Mouse (Mus musculus): ENCODE measurements around the gene Mad1l1. TPM values are rescaled to one million over a fixed set of nuclear protein-coding genes. Genes with fewer than 3 reads are reported as not detected.

The Mad1l1 gene
- polyA plus RNA-seq, 1 experiment from 2014 or later: 35.1 TPM

- Histone ChIP-seq H3K4me1 (replicated peaks; ENCODE audit: control insufficient read depth, insufficient read depth, low read length) (no peaks in the 10 kb centered on the region; the same call in 1 of the 2 replicates), H3K36me3 (ENCODE audit: control insufficient read depth, insufficient read depth, low read length) (no peaks in the 10 kb centered on the region), H3K4me2 (replicated peaks; ENCODE audit: low read depth, low read length) (no peak overlapping the region), H3K9ac (ENCODE audit: low read depth, low read length) (no peak overlapping the region), H3K9me3 (ENCODE audit: control insufficient read depth, low read length) (no peaks in the 10 kb centered on the region), H3K4me3 (ENCODE audit: low read depth, low read length) (no peak overlapping the region), H3K27ac (ENCODE audit: low read depth, low read length) (no peak overlapping the region), H3K27me3 (ENCODE audit: control insufficient read depth, insufficient read depth, low read length) (no peaks in the 10 kb centered on the region)
- ATAC-seq (ENCODE audit: low FRiP score) (no peak), DNase-seq (ENCODE audit: low spot score) (no peak)
- WGBS: 92% methylated on average over 14 of the region's 14 CpGs
Measured at GRCm38 (mm10) chr5:139965596-139965995, 355.8 kb downstream of the Mad1l1 start.

GRCm38 (mm10) chr5:139964391-139964790 lies 357.0 kb downstream of the Mad1l1 start:
- no peak for ATAC-seq (ENCODE audit: low FRiP score)
- whole genome bisulfite sequencing: 76% methylated on average over 5 of the region's 5 CpGs
- Histone ChIP-seq H3K4me1 (replicated peaks; ENCODE audit: control insufficient read depth, insufficient read depth, low read length) (no peaks in the 10 kb centered on the region; the same call in 1 of the 2 replicates), H3K4me2 (replicated peaks; ENCODE audit: low read depth, low read length) (no peak overlapping the region), H3K27ac (ENCODE audit: low read depth, low read length) (no peak overlapping the region), H3K9me3 (ENCODE audit: control insufficient read depth, low read length) (no peaks in the 10 kb centered on the region), H3K36me3 (ENCODE audit: control insufficient read depth, insufficient read depth, low read length) (no peaks in the 10 kb centered on the region), H3K27me3 (ENCODE audit: control insufficient read depth, insufficient read depth, low read length) (no peaks in the 10 kb centered on the region), H3K9ac (ENCODE audit: low read depth, low read length) (0 out of 2 replicates have a peak overlapping the region, but pooled peaks have one; percentile 7), H3K4me3 (ENCODE audit: low read depth, low read length) (no peak overlapping the region)
- no peak for DNase-seq (ENCODE audit: low spot score)

DNA sequence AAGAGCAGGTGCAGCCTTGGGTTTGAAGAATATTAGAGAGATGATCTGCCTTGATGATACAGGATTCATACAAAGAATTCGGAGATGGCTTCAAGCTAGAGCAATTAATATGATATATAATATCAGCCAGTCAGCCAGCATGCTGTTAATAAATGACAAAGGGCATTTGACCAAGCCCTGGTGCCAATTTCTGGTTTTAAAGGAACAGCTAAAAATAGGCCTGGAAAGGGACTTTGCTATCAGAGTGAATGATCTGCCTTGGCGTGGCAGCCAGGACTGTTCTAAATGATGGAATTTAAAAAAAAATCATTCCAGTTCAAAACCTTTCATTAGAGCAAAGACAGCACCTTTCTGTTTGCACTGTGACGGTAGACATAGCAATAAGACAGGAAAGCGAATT lies 361.6 kb downstream of the Mad1l1 start:
- DNase-seq (ENCODE audit: low spot score): no peak
- Histone ChIP-seq H3K4me3 (ENCODE audit: low read depth, low read length) (no peak overlapping the region), H3K27ac (ENCODE audit: low read depth, low read length) (no peak overlapping the region), H3K4me1 (replicated peaks; ENCODE audit: control insufficient read depth, insufficient read depth, low read length) (no peaks in the 10 kb centered on the region; the same call in 1 of the 2 replicates), H3K9me3 (ENCODE audit: control insufficient read depth, low read length) (no peaks in the 10 kb centered on the region), H3K4me2 (replicated peaks; ENCODE audit: low read depth, low read length) (no peak overlapping the region), H3K9ac (ENCODE audit: low read depth, low read length) (no peak overlapping the region), H3K36me3 (ENCODE audit: control insufficient read depth, insufficient read depth, low read length) (no peaks in the 10 kb centered on the region), H3K27me3 (ENCODE audit: control insufficient read depth, insufficient read depth, low read length) (no peaks in the 10 kb centered on the region)
- 96% methylated on average over 4 of the region's 4 CpGs for WGBS
- ATAC-seq (ENCODE audit: low FRiP score): no peak

Other genes starting within 250 kb of the Mad1l1 start
- 36.0 and 41.5 TPM in 2 replicates for gene Nudt1, start 104 bp upstream of the Mad1l1 start, polyA plus RNA-seq (2014; fragmentation: Nextera tagmentation; extraction: Ambion mirVana)
- gene Mrm2, start 10.3 kb upstream of the Mad1l1 start, polyA plus RNA-seq (2014; fragmentation: Nextera tagmentation; extraction: Ambion mirVana): 21.9 and 22.0 TPM in 2 replicates
- gene Snx8, start 67.7 kb upstream of the Mad1l1 start, polyA plus RNA-seq (2014; fragmentation: Nextera tagmentation; extraction: Ambion mirVana): 5.4 and 7.4 TPM in 2 replicates
- gene Eif3b, start 97.8 kb upstream of the Mad1l1 start, polyA plus RNA-seq (2014; fragmentation: Nextera tagmentation; extraction: Ambion mirVana): 168 and 182 TPM in 2 replicates
- 0.08 TPM in 1 of 2 replicates, not detected in the other for gene Gm4869, start 124.1 kb upstream of the Mad1l1 start, polyA plus RNA-seq (2014; fragmentation: Nextera tagmentation; extraction: Ambion mirVana)
- 9.7 and 10.8 TPM in 2 replicates for gene Chst12, start 184.0 kb upstream of the Mad1l1 start, polyA plus RNA-seq (2014; fragmentation: Nextera tagmentation; extraction: Ambion mirVana)
- gene Grifin, start 243.5 kb upstream of the Mad1l1 start, polyA plus RNA-seq (2014; fragmentation: Nextera tagmentation; extraction: Ambion mirVana): not detected in 2 replicates